Mouse (Mus musculus) heart, adult 2 months (tissue): ENCODE measurements around the gene Pkmyt1.

Source experiments
- EP300 ChIP-seq: fragments of 200-500 bp; IDR thresholded peaks from 2 replicates; pipeline ENCODE4 v1.6.1; 2011; ENCODE audit warnings: low read depth, low read length, control low read depth; ENCODE audit not compliant: insufficient read depth
- POLR2A ChIP-seq: fragments of 200-500 bp; IDR thresholded peaks from 2 replicates; pipeline ENCODE4 v1.6.1; 2011; ENCODE audit warnings: mild to moderate bottlenecking, low read depth, low read length, control low read depth; ENCODE audit not compliant: insufficient read depth

- TF ChIP-seq POLR2A, result no peak
- TF ChIP-seq EP300, result no peak
Observed at GRCm38 (mm10) chr17:23744651-23745050, 18.5 kb downstream of the Pkmyt1 start.
